Mouse (Mus musculus): ENCODE measurements at regions not wholly inside any gene's neighbourhood (a gene's known extent, or its start where the extent isn't known, plus 50 kb on each side); places are given as distances from the start of the nearest gene placed in this dataset.
A peak's percentile ranks its signal among the peaks of the same experiment; 100 is the strongest.
"Not testable (repeated sequence)": the region's sequence is repeated elsewhere in the genome, so short reads cannot be mapped to it uniquely, and the experiment has no call there.

- DNase-seq; H3K4me3 ChIP-seq (replicated peaks; ENCODE audit: insufficient read depth, low read depth, low read length); H3K4me1 ChIP-seq (ENCODE audit: control insufficient read depth, insufficient read depth, low read length); H3K27me3 ChIP-seq (ENCODE audit: control insufficient read depth, insufficient read depth, low read length); H3K27ac ChIP-seq (ENCODE audit: insufficient read depth, low read length): not testable (repeated sequence)
- 44% methylated on average over 3 of the region's 3 CpGs for WGBS
These were observed 139.7 kb downstream of the Tex13c3 start for GRCm38 (mm10) chrX:19341231-19342007.

DNA sequence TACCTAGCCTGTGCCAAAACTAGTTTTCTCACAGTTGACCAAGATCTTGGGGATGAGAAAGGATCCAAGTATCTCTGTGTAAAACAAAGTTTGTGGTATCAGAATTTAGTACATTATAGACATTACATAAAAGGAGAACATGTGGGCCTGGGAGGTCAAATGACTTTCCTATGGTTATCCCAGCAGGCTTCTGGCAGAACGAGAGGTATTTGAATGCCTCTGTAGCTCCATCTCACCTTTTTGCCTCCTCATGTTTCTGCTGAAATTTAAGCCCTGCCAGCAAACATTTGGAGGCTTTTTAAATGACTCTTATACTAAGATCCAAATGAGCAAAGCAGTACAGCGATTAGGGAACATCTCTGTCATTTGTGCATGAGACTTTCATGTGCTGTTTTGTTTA, 167.8 kb downstream of the Tex13c3 start:
- no peak for TF ChIP-seq CTCF (IDR thresholded peaks at IDR 0.05; ENCODE audit: borderline replicate concordance, insufficient read depth, low read depth, low read length)
- no peak for TF ChIP-seq POLR2A (IDR thresholded peaks at IDR 0.05; ENCODE audit: borderline replicate concordance, insufficient read depth, low read length)
- Histone ChIP-seq H3K27ac (ENCODE audit: insufficient read depth, low read length) (no peak overlapping the region), H3K4me1 (ENCODE audit: control insufficient read depth, insufficient read depth, low read length) (peaks cover 10% of the 10 kb centered on the region; the same call in 1 of the 2 replicates), H3K4me3 (replicated peaks; ENCODE audit: insufficient read depth, low read depth, low read length) (no peak overlapping the region), H3K27me3 (ENCODE audit: control insufficient read depth, insufficient read depth, low read length) (no peaks in the 10 kb centered on the region)
- 22% methylated on average over 2 of the region's 2 CpGs for WGBS
- peak; percentile 16 to 65 for DNase-seq

DNA sequence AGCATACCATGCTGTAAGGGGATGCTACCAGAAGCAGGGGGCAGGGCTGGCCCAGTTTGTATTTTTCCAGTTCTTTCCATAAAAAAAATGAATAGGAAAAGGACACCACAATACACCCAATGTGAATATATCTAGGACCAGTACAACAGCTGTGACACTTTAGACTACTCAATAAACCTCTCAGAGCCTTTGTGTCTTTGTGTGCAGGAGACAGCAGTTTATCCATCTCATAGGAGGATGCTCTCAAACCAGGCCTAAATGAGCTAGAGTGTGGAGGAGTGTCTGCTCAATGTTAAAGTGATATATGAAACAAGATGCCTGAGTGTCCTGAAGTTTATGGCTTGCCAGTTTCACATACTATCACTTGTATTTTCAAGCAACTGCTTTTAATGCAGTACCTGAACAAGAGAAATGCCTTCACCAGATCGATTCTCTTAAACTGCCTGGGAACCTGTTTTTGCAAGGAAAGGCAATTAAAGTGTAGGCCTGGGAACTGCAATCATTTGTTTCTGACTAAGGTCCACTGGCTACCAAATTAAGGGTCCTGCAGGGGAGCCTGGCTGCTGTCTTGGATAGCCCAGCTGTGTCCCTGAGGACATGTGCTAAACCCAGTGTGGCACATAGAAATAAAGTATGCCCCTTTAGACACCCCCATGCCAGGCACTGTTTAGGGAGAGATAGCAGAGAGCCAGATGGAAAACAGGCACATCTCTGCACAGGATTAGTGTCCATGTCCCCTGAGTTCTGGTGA, 169.1 kb downstream of the Tex13c3 start:
- WGBS, result 64% methylated on average over 1 of the region's 1 CpGs
- no peak overlapping the region for H3K4me3 ChIP-seq (replicated peaks; ENCODE audit: insufficient read depth, low read depth, low read length)
- H3K27ac ChIP-seq (ENCODE audit: insufficient read depth, low read length), result peak overlapping the region; percentile 40; the same call in 1 of the 2 replicates
- TF ChIP-seq CTCF (IDR thresholded peaks at IDR 0.05; ENCODE audit: borderline replicate concordance, insufficient read depth, low read depth, low read length) (no peak), POLR2A (IDR thresholded peaks at IDR 0.05; ENCODE audit: borderline replicate concordance, insufficient read depth, low read length) (no peak)
- DNase-seq, result peak in 1 of 2 experiments; percentile 43
- peaks cover 10% of the 10 kb centered on the region; the same call in 1 of the 2 replicates for H3K4me1 ChIP-seq (ENCODE audit: control insufficient read depth, insufficient read depth, low read length)
- H3K27me3 ChIP-seq (ENCODE audit: control insufficient read depth, insufficient read depth, low read length), result no peaks in the 10 kb centered on the region

GRCm38 (mm10) chrX:19311377-19311776, 169.7 kb downstream of the Tex13c3 start:
- no peak overlapping the region for H3K4me3 ChIP-seq (replicated peaks; ENCODE audit: insufficient read depth, low read depth, low read length)
- TF ChIP-seq CTCF (IDR thresholded peaks at IDR 0.05; ENCODE audit: borderline replicate concordance, insufficient read depth, low read depth, low read length), result no peak
- TF ChIP-seq POLR2A (IDR thresholded peaks at IDR 0.05; ENCODE audit: borderline replicate concordance, insufficient read depth, low read length), result no peak
- peaks cover 10% of the 10 kb centered on the region; the same call in 1 of the 2 replicates for H3K4me1 ChIP-seq (ENCODE audit: control insufficient read depth, insufficient read depth, low read length)
- peak; percentile 49 to 83 for DNase-seq
- H3K27ac ChIP-seq (ENCODE audit: insufficient read depth, low read length), result peak overlapping the region; percentile 64; the same call in 1 of the 2 replicates
- no peaks in the 10 kb centered on the region for H3K27me3 ChIP-seq (ENCODE audit: control insufficient read depth, insufficient read depth, low read length)
- WGBS, result 7% methylated on average over 1 of the region's 1 CpGs

DNA sequence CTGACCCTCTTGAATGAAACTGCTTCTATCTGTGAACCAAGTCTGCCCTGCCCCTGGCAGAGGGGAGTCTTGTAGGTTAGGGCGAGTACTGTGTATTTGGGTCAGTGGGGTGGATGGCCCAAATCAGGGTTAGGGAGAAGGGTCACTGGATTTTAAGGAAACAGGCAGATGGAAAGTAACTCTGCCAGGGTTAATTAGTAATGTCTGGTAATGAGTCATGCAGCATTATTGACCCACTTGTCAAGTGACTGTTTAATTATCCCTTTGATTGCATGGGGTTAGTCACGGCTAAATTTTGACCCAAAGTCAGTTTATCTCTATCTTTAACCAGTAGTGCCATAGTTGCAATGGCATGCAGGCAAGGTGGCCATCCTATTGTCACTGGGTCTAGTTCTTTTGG, 192.9 kb downstream of the Tex13c3 start:
- no peaks in the 10 kb centered on the region for H3K4me1 ChIP-seq (ENCODE audit: control insufficient read depth, insufficient read depth, low read length)
- 94% methylated on average over 2 of the region's 2 CpGs for WGBS
- TF ChIP-seq CTCF (IDR thresholded peaks at IDR 0.05; ENCODE audit: borderline replicate concordance, insufficient read depth, low read depth, low read length) (no peak), POLR2A (IDR thresholded peaks at IDR 0.05; ENCODE audit: borderline replicate concordance, insufficient read depth, low read length) (no peak)

DNA sequence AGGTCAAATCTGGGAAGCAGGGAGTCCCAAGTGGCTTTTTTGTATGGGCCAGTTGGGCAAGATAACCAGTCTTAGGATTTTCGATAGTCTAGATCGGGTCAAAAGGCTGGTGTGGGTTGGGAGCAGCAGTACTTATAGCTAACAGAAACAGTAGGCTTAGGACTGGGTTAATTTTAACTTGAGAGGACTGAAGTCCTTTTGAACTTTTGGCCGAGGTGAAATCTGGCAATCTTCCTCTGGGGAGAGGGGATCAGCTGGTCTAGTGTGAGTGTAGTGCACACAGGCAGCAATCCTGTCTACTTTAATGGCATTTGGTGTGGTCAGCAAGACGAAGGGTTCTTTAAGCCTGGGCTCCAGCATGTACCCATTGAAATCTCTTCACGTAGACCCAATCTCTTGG, 194.7 kb downstream of the Tex13c3 start:
- DNase-seq, result no peak
- TF ChIP-seq POLR2A (IDR thresholded peaks at IDR 0.05; ENCODE audit: borderline replicate concordance, insufficient read depth, low read length) (no peak), CTCF (IDR thresholded peaks at IDR 0.05; ENCODE audit: borderline replicate concordance, insufficient read depth, low read depth, low read length) (no peak)
- no peaks in the 10 kb centered on the region for H3K4me1 ChIP-seq (ENCODE audit: control insufficient read depth, insufficient read depth, low read length)

More for the DNA sequence above, 192.9 kb downstream of the Tex13c3 start:
- Histone ChIP-seq H3K27me3 (ENCODE audit: control insufficient read depth, insufficient read depth, low read length) (no peaks in the 10 kb centered on the region), H3K27ac (ENCODE audit: insufficient read depth, low read length) (no peak overlapping the region), H3K4me3 (replicated peaks; ENCODE audit: insufficient read depth, low read depth, low read length) (no peak overlapping the region)
- no peak for DNase-seq

GRCm38 (mm10) chrX:19285773-19286172, 195.3 kb downstream of the Tex13c3 start:
- WGBS, result 67% methylated on average over 4 of the region's 4 CpGs
- Histone ChIP-seq H3K4me1 (ENCODE audit: control insufficient read depth, insufficient read depth, low read length) (no peaks in the 10 kb centered on the region), H3K27me3 (ENCODE audit: control insufficient read depth, insufficient read depth, low read length) (no peaks in the 10 kb centered on the region), H3K4me3 (replicated peaks; ENCODE audit: insufficient read depth, low read depth, low read length) (no peak overlapping the region), H3K27ac (ENCODE audit: insufficient read depth, low read length) (no peak overlapping the region)
- no peak for DNase-seq
- TF ChIP-seq POLR2A (IDR thresholded peaks at IDR 0.05; ENCODE audit: borderline replicate concordance, insufficient read depth, low read length) (no peak), CTCF (IDR thresholded peaks at IDR 0.05; ENCODE audit: borderline replicate concordance, insufficient read depth, low read depth, low read length) (no peak)

More for the DNA sequence above, 194.7 kb downstream of the Tex13c3 start:
- Histone ChIP-seq H3K27me3 (ENCODE audit: control insufficient read depth, insufficient read depth, low read length) (no peaks in the 10 kb centered on the region), H3K4me3 (replicated peaks; ENCODE audit: insufficient read depth, low read depth, low read length) (no peak overlapping the region), H3K27ac (ENCODE audit: insufficient read depth, low read length) (no peak overlapping the region)
- 69% methylated on average over 5 of the region's 5 CpGs for WGBS

GRCm38 (mm10) chrX:19283078-19283477, 198.0 kb downstream of the Tex13c3 start:
- Histone ChIP-seq H3K27ac (ENCODE audit: insufficient read depth, low read length) (no peak overlapping the region), H3K27me3 (ENCODE audit: control insufficient read depth, insufficient read depth, low read length) (no peaks in the 10 kb centered on the region), H3K4me3 (replicated peaks; ENCODE audit: insufficient read depth, low read depth, low read length) (no peak overlapping the region), H3K4me1 (ENCODE audit: control insufficient read depth, insufficient read depth, low read length) (no peaks in the 10 kb centered on the region)
- no peak for DNase-seq
- 77% methylated on average over 3 of the region's 3 CpGs for WGBS
- no peak for TF ChIP-seq CTCF (IDR thresholded peaks at IDR 0.05; ENCODE audit: borderline replicate concordance, insufficient read depth, low read depth, low read length)
- TF ChIP-seq POLR2A (IDR thresholded peaks at IDR 0.05; ENCODE audit: borderline replicate concordance, insufficient read depth, low read length), result no peak

Measured in cerebellum, adult 2 months (tissue).